ENCODE assay signal across 7 mouse cellular contexts in the genomic region with DNA sequence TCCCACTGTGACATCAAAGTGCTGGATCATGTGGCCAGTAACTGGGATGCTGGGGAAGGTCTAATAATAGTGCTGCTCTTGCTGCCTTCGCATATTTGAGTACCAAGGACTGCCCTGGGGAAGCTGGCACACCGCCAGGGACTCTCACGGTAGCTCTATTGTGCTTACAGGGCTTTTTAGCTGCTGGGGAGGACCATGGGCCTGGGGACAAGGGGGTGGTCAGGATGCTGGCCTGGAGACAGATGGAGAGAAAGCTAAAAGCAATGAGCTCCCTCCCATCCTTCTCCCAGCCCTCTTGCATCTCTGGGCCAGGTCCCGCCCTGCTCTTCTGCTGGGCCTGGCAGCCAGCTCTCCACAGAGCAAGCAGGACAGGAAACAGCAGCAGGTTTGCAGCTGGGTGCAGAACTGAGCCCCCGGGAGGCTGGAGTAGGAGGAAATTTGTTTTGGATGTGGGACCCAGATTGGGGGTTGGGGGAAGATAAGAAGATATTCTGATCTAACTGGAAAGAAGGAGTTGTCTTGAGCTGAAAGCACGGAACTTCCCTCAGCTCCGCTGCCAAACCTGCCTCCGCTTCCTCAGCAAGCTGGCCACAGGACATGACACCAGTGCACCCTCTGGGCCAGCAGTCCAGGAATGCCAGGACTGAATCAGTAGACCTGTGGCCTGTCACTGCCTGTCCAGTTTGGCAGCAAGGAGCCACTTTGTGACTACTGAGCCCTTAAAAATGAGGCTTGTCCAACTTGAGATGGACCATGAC.
A peak's percentile ranks its signal among the peaks of the same experiment; 100 is the strongest.
DNase-seq lines count a peak whose midpoint lies in the region; ATAC-seq lines count a peak whose summit lies in the region.

No protein-coding gene starts in this region.

- no peak overlapping the region for H3K4me2 ChIP-seq in hindbrain, embryonic 14.5 days (replicated peaks)
- no peak overlapping the region for H3K4me2 ChIP-seq in limb, embryonic 13.5 days (replicated peaks)
- no peak overlapping the region for H3K4me2 ChIP-seq in neural tube, embryonic 15.5 days

- H3K36me3 ChIP-seq in hindbrain, embryonic 14.5 days (replicated peaks; ENCODE audit: control insufficient read depth, insufficient read depth): no peaks in the 10 kb centered on the region
- H3K36me3 ChIP-seq in limb, embryonic 13.5 days: no peaks in the 10 kb centered on the region
- no peaks in the 10 kb centered on the region for H3K36me3 ChIP-seq in neural tube, embryonic 15.5 days

- H3K27me3 ChIP-seq in hindbrain, embryonic 14.5 days (ENCODE audit: control insufficient read depth, insufficient read depth, low read length): no peaks in the 10 kb centered on the region
- H3K27me3 ChIP-seq in limb, embryonic 13.5 days: no peaks in the 10 kb centered on the region
- no peaks in the 10 kb centered on the region for H3K27me3 ChIP-seq in neural tube, embryonic 15.5 days (replicated peaks)

- ATAC-seq in hindbrain, embryonic 14.5 days (ENCODE audit: low FRiP score): peak; percentile 84
- 0 out of 2 replicates have a peak, but pooled peaks have one; percentile 48 for ATAC-seq in limb, embryonic 13.5 days (ENCODE audit: low FRiP score, low read depth)
- peak; percentile 79; the same call in 1 of the 2 replicates for ATAC-seq in neural tube, embryonic 15.5 days (ENCODE audit: low FRiP score)

- 35% methylated on average over 8 of the region's 8 CpGs for whole genome bisulfite sequencing in hindbrain, embryonic 14.5 days
- WGBS in limb, embryonic 13.5 days: 44% methylated on average over 8 of the region's 8 CpGs
- 40% methylated on average over 8 of the region's 8 CpGs for WGBS in neural tube, embryonic 15.5 days

- peaks cover 11% of the 10 kb centered on the region for H3K4me1 ChIP-seq in hindbrain, embryonic 14.5 days (replicated peaks; ENCODE audit: control insufficient read depth, insufficient read depth, low read length)
- H3K4me1 ChIP-seq in limb, embryonic 13.5 days: peaks cover 19% of the 10 kb centered on the region
- H3K4me1 ChIP-seq in neural tube, embryonic 15.5 days: peaks cover 11% of the 10 kb centered on the region

- DNase-seq in adrenal gland, postnatal 36 days: peak; percentile 72 to 78
- peak; percentile 88 to 90 for DNase-seq in cerebellum, postnatal 14 days
- DNase-seq in gastrocnemius, adult 8-10 months (ENCODE audit: low spot score in 2 of 2): peak; percentile 9 to 28
- peak; percentile 78 for DNase-seq in hindbrain, embryonic 14.5 days (ENCODE audit: low spot score)
- peak; percentile 24 for DNase-seq in urinary bladder, postnatal 25 days (ENCODE audit: low spot score)

- H3K9ac ChIP-seq in hindbrain, embryonic 14.5 days: 0 out of 2 replicates have a peak overlapping the region, but pooled peaks have one; percentile 13
- no peak overlapping the region for H3K9ac ChIP-seq in limb, embryonic 13.5 days
- no peak overlapping the region for H3K9ac ChIP-seq in neural tube, embryonic 15.5 days (replicated peaks)

- no peak overlapping the region for H3K4me3 ChIP-seq in hindbrain, embryonic 14.5 days (replicated peaks; ENCODE audit: low read length)
- H3K4me3 ChIP-seq in limb, embryonic 13.5 days: no peak overlapping the region
- no peak overlapping the region for H3K4me3 ChIP-seq in neural tube, embryonic 15.5 days (replicated peaks)

- peak overlapping the region; percentile 73 for H3K27ac ChIP-seq in hindbrain, embryonic 14.5 days
- peak overlapping the region; percentile 4; the same call in 1 of the 2 replicates for H3K27ac ChIP-seq in limb, embryonic 13.5 days
- H3K27ac ChIP-seq in neural tube, embryonic 15.5 days (replicated peaks): peak overlapping the region; percentile 52

- no peaks in the 10 kb centered on the region for H3K9me3 ChIP-seq in hindbrain, embryonic 14.5 days (ENCODE audit: control insufficient read depth, low read length)
- H3K9me3 ChIP-seq in limb, embryonic 13.5 days: no peaks in the 10 kb centered on the region
- no peaks in the 10 kb centered on the region for H3K9me3 ChIP-seq in neural tube, embryonic 15.5 days (replicated peaks)

Comparison
In these comparisons a context has a peak if more than half of its experiments do, and no peak if none do; other contexts are left out.
1. DNase-seq: peak in every context shown above with its lines; median percentile 89 in cerebellum, postnatal 14 days; 78 in hindbrain, embryonic 14.5 days; 75 in adrenal gland, postnatal 36 days; 24 in urinary bladder, postnatal 25 days; 18 in gastrocnemius, adult 8-10 months.
2. H3K27ac ChIP-seq: peak in every context shown above with its lines; median percentile 73 in hindbrain, embryonic 14.5 days; 52 in neural tube, embryonic 15.5 days; 4 in limb, embryonic 13.5 days.